Mouse (Mus musculus) heart, embryonic 10.5 days (tissue): Measurements from ENCODE around the gene Olfr700. TPM values are rescaled to one million over a fixed set of nuclear protein-coding genes. Genes with fewer than 3 reads are reported as not detected.
"Not testable (repeated sequence)": the region's sequence is repeated elsewhere in the genome, so short reads cannot be mapped to it uniquely, and the experiment has no call there.

ENCODE experiments used
- DNase-seq: peaks from one replicate; pipeline ENCODE4 v3.0.0-alpha.2; 2017; ENCODE audit warnings: low spot score
- H3K27ac ChIP-seq: fragments of 300-500 bp; sonication (generic); 2 replicates; pipeline ENCODE4 v1.5.1; 2016; ENCODE audit warnings: mild to moderate bottlenecking
- H3K27me3 ChIP-seq: fragments of 300-500 bp; sonication (generic); 2 replicates; pipeline ENCODE4 v1.6.1; 2016; ENCODE audit warnings: mild to moderate bottlenecking; ENCODE audit not compliant: poor library complexity, insufficient read depth, severe bottlenecking
- H3K36me3 ChIP-seq: fragments of 300-500 bp; sonication (generic); 2 replicates; pipeline ENCODE4 v1.6.1; 2016; ENCODE audit warnings: mild to moderate bottlenecking, moderate library complexity
- H3K4me1 ChIP-seq: fragments of 300-500 bp; sonication (generic); 2 replicates; pipeline ENCODE4 v1.6.1; 2016; ENCODE audit warnings: mild to moderate bottlenecking
- H3K4me3 ChIP-seq: fragments of 300-500 bp; sonication (generic); 2 replicates; pipeline ENCODE4 v1.5.1; 2016; ENCODE audit warnings: mild to moderate bottlenecking, moderate library complexity
- H3K9me3 ChIP-seq: fragments of 300-500 bp; sonication (generic); 2 replicates; pipeline ENCODE4 v1.6.1; 2016; ENCODE audit warnings: mild to moderate bottlenecking, moderate library complexity
- WGBS: fragments of 180-500 bp; shearing (Covaris S2); methylation state at CpG from one replicate; pipeline ENCODE4 v1.1.7; 2016; 5-methylcytosine and 5-hydroxymethylcytosine counted together
- polyA plus RNA-seq: library from polyadenylated mRNA; unstranded; fragments of >200 nt; fragmentation: Nextera tagmentation; extraction: Ambion mirVana; gene quantifications from 2 replicates; pipeline ENCODE4 v1.2.1, GENCODE M21; 2016

Olfr700 gene
- not detected in 2 replicates for polyA plus RNA-seq

DNA sequence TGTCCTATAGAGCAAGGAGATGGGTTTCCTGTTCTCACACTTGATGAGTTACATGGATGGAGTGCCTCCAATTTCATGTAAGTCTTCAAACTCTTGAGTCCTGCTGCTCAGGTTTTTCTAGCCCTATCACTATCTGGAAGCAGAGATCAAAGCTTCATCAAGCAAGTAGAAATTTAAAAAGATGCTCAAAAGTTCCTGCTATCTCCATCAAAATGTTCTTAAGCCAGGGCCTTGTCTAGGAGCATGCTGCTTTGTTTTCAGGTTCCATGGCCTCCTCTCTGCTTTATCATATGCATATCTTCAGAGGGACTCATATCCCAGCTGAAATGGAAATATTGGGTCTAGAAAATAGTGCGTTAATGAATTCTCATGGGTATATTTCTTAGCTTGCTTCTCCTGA is at the start of gene Olfr700:
Gene Olfr700 (minus strand): TSS at position 101 of the 400 bp plus-strand sequence.
- Histone ChIP-seq H3K9me3 (no peaks in the 10 kb centered on the region), H3K27me3 (no peaks in the 10 kb centered on the region), H3K27ac (no peak within 1 kb of the TSS), H3K36me3 (no peaks in the 10 kb centered on the region), H3K4me3 (no peak within 1 kb of the TSS), H3K4me1 (no peaks in the 10 kb centered on the region)
- DNase-seq: no peak
- WGBS: 78% methylated on average over 1 of the region's 1 CpGs

DNA sequence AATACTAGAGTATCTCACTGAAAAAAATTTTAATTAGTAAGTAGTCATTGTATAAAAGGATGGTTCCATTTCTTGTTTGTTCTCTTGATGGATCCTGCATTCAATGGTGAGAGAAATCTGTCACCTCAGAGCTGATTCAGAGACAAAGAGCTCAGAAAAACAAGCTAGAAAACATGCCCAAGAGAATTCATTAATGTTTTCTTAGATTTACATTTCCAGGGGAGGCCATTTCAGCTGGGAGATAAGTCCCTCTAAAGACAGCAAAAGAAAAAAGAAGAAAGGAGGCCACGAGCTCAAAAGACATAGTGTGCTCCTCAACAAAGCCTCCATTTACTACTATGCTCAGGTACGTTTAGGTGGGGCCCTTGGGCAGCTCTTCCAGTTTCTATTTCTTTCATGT is 34.4 kb upstream of the Olfr700 start, which contains the start of gene Olfr703:
Gene Olfr703 (plus strand): TSS at position 301 of the 400 bp plus-strand sequence.
- H3K4me1 ChIP-seq: no peaks in the 10 kb centered on the region
- DNase-seq: no peak
- H3K4me3 ChIP-seq: no peak within 1 kb of the TSS
- 72% methylated on average over 2 of the region's 2 CpGs for WGBS
- no peaks in the 10 kb centered on the region for H3K9me3 ChIP-seq
- H3K27me3 ChIP-seq: no peaks in the 10 kb centered on the region
- no peak within 1 kb of the TSS for H3K27ac ChIP-seq
- H3K36me3 ChIP-seq: no peaks in the 10 kb centered on the region

DNA sequence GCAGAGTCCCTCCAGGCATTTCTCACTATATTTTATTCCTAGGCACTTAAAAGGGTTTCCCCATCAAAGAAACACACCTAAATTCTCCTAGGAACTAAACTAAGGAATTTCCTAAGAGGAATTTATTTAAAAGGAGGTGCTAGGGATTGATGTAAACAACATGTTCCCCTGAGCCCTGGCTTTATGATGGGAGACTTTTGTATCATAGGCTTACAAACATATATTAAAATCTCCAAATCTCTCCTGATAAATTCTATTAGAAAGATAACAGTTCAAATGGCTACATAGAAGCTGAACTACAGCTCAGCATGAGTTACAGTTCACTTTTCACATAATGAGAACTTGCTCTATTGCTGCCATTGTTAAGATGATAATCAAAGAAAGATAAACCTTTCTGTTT is 25.2 kb upstream of the Olfr700 start, which contains the start of gene Olfr702:
Gene Olfr702 (minus strand): TSS at position 101 of the 400 bp plus-strand sequence.
- H3K4me1 ChIP-seq: no peaks in the 10 kb centered on the region
- no peaks in the 10 kb centered on the region for H3K9me3 ChIP-seq
- H3K4me3 ChIP-seq: no peak within 1 kb of the TSS
- DNase-seq: no peak
- H3K27me3 ChIP-seq: no peaks in the 10 kb centered on the region
- H3K36me3 ChIP-seq: no peaks in the 10 kb centered on the region
- no peak within 1 kb of the TSS for H3K27ac ChIP-seq

DNA sequence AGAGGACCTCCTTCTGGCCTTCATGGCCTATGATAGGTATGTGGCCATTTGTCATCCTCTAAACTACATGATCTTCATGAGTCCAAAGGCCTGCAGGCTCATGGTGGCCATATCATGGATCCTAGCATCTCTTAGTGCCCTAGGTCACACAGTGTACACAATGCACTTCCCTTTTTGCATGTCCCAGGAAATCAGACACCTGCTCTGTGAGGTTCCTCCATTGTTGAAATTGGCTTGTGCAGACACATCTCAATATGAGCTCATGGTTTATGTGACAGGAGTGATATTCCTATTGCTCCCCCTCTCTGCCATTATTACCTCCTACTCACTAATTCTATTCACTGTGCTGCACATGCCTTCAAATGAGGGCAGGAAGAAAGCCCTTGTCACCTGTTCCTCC is 9.8 kb upstream of the Olfr700 start:
- no peak for DNase-seq
- no peaks in the 10 kb centered on the region for H3K27me3 ChIP-seq
- H3K4me3 ChIP-seq: no peak overlapping the region
- H3K4me1 ChIP-seq: no peaks in the 10 kb centered on the region
- H3K27ac ChIP-seq: no peak overlapping the region
- H3K9me3 ChIP-seq: no peaks in the 10 kb centered on the region
- H3K36me3 ChIP-seq: no peaks in the 10 kb centered on the region

DNA sequence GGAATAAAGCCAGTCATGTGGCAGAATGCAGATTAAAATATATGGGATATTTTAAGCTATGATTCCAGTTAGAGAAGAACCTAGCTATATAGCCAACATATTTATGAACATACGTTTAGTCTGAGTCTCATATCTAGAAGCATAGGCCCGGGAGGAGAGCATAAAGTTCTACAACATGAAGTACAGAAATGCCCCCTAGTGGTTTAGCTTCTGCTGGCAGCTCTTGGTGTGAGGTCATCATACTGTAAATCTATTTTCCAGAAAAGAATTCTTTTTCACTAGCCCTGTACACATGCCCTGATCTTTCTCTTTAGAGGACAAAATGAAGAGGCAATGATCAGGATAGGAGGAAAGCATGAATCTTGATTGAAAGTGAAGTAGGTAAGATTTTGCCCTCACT is 7.1 kb upstream of the Olfr700 start:
- Histone ChIP-seq H3K4me1 (no peaks in the 10 kb centered on the region), H3K27ac (no peak overlapping the region)
- no peak for DNase-seq

DNA sequence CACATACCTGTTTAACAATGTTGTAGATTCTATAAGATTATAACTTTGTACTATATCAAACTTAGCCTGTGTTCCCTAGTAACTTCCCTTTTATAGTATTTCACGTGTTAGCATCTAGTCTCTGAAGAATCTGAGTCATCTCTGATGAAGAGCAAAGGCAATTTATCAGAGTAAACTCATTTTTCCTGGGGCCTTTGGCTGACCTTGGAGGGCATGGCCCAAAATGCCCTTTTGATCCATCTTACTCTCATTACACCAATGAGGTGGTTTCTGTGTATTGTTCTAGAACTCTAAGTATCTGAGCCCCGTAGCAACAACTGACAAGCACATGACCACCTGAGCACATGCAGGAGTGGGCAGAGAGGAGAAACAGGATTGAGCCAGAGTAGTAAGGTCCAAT is 5.2 kb upstream of the Olfr700 start, which contains the start of gene Olfr701:
Gene Olfr701 (plus strand): TSS at position 301 of the 400 bp plus-strand sequence.
- Histone ChIP-seq H3K27ac (no peak within 1 kb of the TSS), H3K36me3 (no peaks in the 10 kb centered on the region), H3K4me3 (no peak within 1 kb of the TSS), H3K9me3 (no peaks in the 10 kb centered on the region), H3K27me3 (no peaks in the 10 kb centered on the region), H3K4me1 (no peaks in the 10 kb centered on the region)
- WGBS: 73% methylated on average over 2 of the region's 2 CpGs
- DNase-seq: no peak

More for the DNA sequence above, 7.1 kb upstream of the Olfr700 start:
- H3K36me3 ChIP-seq: no peaks in the 10 kb centered on the region
- 56% methylated on average over 2 of the region's 2 CpGs for WGBS
- H3K4me3 ChIP-seq: no peak overlapping the region
- H3K9me3 ChIP-seq: no peaks in the 10 kb centered on the region
- H3K27me3 ChIP-seq: no peaks in the 10 kb centered on the region

DNA sequence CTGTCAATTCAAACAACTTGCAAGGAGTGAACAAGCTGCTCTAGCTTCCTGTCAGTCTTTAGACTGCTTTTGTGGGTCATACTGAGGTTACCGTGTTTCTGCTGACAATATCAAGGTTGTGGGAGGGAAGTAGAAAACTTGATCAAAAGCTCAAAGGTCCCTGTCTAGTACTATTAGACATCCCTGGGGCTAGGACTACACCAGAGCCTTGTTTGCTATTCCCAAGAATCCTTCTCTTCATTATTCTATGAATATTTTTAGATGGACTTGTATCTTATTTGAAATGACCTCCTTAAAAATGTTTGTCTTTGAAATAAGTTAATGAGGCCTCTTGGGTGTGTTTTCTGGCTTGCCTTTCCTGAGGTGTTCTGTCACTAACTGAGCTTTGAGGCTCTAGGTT is 15.5 kb downstream of the Olfr700 start, which contains the start of gene Olfr699:
Gene Olfr699 (minus strand): TSS at position 101 of the 400 bp plus-strand sequence.
- 69% methylated on average over 1 of the region's 1 CpGs for WGBS
- no peaks in the 10 kb centered on the region for H3K9me3 ChIP-seq
- DNase-seq: no peak
- H3K36me3 ChIP-seq: no peaks in the 10 kb centered on the region
- H3K4me3 ChIP-seq: no peak within 1 kb of the TSS
- no peak within 1 kb of the TSS for H3K27ac ChIP-seq
- H3K27me3 ChIP-seq: no peaks in the 10 kb centered on the region
- no peaks in the 10 kb centered on the region for H3K4me1 ChIP-seq

DNA sequence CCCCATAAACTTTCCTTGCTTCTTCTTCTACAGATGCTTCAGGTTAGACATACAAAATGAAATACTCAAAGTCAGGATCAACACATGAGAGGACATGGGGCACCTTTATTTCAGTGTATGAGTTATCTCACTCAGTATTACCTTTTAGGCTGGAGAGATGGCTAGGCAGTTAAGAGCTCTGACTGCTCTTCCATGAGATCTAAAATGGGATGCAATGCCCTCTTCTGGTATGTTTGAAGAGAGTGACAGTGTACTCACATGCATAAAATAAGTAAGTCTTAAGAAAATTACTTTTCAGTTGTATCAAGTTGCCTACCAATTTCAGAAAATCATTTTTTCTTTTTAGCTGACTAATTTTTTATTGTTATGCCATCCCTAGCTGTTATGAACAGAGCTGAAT is 20.3 kb downstream of the Olfr700 start:
- DNase-seq: no peak
- Histone ChIP-seq H3K36me3 (no peaks in the 10 kb centered on the region), H3K27me3 (no peaks in the 10 kb centered on the region), H3K4me3 (no peak overlapping the region), H3K9me3 (no peaks in the 10 kb centered on the region), H3K27ac (no peak overlapping the region), H3K4me1 (no peaks in the 10 kb centered on the region)

DNA sequence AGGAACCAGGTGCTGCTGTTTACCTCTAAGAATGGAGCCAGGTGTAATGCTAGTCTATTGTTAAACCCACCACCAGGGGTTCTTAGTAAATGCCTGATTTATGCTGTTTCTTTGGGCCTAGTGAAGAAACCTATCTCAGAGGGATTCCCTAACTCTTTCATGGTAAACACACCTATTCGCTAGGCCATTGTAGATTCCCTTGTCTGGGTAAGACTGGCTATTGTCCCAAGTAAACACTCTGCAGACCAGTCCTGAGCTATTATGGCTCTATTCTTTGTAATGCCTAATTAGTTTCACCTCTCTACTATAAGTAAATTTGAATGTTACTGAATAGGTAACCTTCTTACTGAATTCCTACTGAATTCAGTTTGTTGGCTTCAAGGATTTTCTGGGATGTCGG is 47.6 kb downstream of the Olfr700 start:
- H3K9me3 ChIP-seq, H3K4me3 ChIP-seq, H3K4me1 ChIP-seq, H3K36me3 ChIP-seq, H3K27me3 ChIP-seq, H3K27ac ChIP-seq, DNase-seq: not testable (repeated sequence)
- WGBS: 81% methylated on average over 2 of the region's 2 CpGs

DNA sequence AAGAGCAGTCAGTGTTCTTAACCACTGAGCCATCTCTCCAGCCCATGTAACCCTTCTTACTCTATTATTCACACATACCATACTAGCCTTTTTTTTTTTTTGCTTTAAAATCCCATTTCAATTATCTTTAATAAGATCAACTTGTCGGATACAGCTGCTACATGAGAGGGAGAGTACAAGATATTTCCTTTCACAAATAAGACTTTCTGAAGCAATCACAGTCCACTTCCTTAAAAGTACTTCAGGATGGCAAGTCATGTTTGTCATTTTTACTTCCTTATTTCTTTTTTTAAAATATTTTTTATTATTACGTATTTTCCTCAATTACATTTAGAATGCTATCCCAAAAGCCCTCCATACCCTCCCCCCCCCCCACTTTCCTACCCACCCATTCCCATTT is 49.8 kb downstream of the Olfr700 start:
- no peaks in the 10 kb centered on the region for H3K27me3 ChIP-seq
- no peak overlapping the region for H3K27ac ChIP-seq
- H3K36me3 ChIP-seq: no peaks in the 10 kb centered on the region
- H3K4me3 ChIP-seq: no peak overlapping the region
- no peaks in the 10 kb centered on the region for H3K4me1 ChIP-seq
- 89% methylated on average over 2 of the region's 2 CpGs for WGBS
- DNase-seq: no peak
- H3K9me3 ChIP-seq: no peaks in the 10 kb centered on the region

Other genes starting within 250 kb of the Olfr700 start
- not detected in 2 replicates for gene Olfr693, start 128.2 kb downstream of the Olfr700 start, polyA plus RNA-seq
- gene Olfr694, start 117.0 kb downstream of the Olfr700 start, polyA plus RNA-seq: not detected in 2 replicates
- not detected in 2 replicates for gene Olfr695, start 92.4 kb downstream of the Olfr700 start, polyA plus RNA-seq
- gene Olfr697, start 66.4 kb downstream of the Olfr700 start, polyA plus RNA-seq: not detected in 2 replicates
- not detected in 2 replicates for gene Olfr698, start 53.4 kb downstream of the Olfr700 start, polyA plus RNA-seq
- not detected in 2 replicates for gene Olfr699, start 15.6 kb downstream of the Olfr700 start, polyA plus RNA-seq
- gene Olfr701, start 5.3 kb upstream of the Olfr700 start, polyA plus RNA-seq: not detected in 2 replicates
- not detected in 2 replicates for gene Olfr702, start 25.1 kb upstream of the Olfr700 start, polyA plus RNA-seq
- not detected in 2 replicates for gene Olfr703, start 34.5 kb upstream of the Olfr700 start, polyA plus RNA-seq
- not detected in 2 replicates for gene Olfr704, start 54.4 kb upstream of the Olfr700 start, polyA plus RNA-seq
- not detected in 2 replicates for gene Olfr705, start 68.1 kb upstream of the Olfr700 start, polyA plus RNA-seq
- gene Olfr706, start 79.3 kb upstream of the Olfr700 start, polyA plus RNA-seq: not detected in 2 replicates
- not detected in 2 replicates for gene Olfr707, start 92.4 kb upstream of the Olfr700 start, polyA plus RNA-seq
- gene Olfr1532-ps1, start 99.2 kb upstream of the Olfr700 start, polyA plus RNA-seq: not detected in 2 replicates
- not detected in 2 replicates for gene Olfr709-ps1, start 123.4 kb upstream of the Olfr700 start, polyA plus RNA-seq
- gene Olfr710, start 139.5 kb upstream of the Olfr700 start, polyA plus RNA-seq: not detected in 2 replicates
- gene Olfr6, start 155.1 kb upstream of the Olfr700 start, polyA plus RNA-seq: not detected in 2 replicates
- not detected in 2 replicates for gene Olfr711, start 166.6 kb upstream of the Olfr700 start, polyA plus RNA-seq
- gene Olfr2, start 197.2 kb upstream of the Olfr700 start, polyA plus RNA-seq: not detected in 2 replicates
- not detected in 2 replicates for gene Olfr713, start 222.3 kb upstream of the Olfr700 start, polyA plus RNA-seq